Mouse (Mus musculus): ENCODE results near the gene Pias4. TPM values are rescaled to one million over a fixed set of nuclear protein-coding genes. Genes with fewer than 3 reads are reported as not detected.
"Not testable (repeated sequence)": the region's sequence is repeated elsewhere in the genome, so short reads cannot be mapped to it uniquely, and the experiment has no call there.

Gene Pias4
- total RNA-seq, 2 experiments from 2014 or later, result 26.7 to 32.0 TPM

DNA sequence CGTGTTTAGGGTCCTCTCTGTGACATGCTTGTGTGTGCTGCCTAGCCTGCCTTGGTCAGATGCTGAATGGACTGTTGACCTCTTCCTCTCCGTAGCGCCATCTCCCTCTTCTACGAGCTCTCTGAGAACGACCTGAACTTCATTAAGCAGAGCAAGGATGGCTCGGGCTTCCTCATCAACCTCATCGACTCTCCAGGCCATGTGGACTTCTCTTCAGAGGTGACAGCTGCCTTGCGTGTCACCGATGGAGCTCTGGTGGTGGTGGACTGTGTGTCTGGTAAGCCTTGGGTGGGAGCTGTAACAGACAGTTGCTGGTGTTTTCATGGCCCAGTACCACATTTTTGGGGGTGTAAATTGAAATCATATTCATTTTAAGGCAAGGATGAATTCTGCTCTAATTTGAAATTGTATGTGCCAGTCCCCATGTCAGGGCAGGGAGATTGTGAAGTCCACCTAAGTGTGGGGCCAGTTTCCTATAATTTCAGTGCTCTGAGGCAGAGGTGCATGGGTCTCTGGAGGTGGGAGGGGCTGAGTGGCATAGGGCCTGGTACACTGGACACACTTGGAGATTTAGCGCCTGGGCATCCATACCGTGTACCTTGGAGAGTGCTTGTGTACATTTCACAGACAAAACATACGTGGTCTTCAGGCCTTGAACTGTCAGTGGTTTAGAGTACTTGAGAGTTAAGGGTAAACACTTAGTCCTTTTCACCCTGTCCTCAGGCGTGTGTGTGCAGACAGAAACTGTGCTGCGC, 10.4 kb upstream of the Pias4 start:
- intact Hi-C loops (cut with DNase I), result no loop called here
- peak overlapping the region; percentile 97 for H3K4me3 ChIP-seq
- no peak for DNase-seq (ENCODE audit: extremely low spot score in 1 of 2, low spot score in 2 of 2)
- no peak overlapping the region; the same call in 1 of the 2 replicates for H3K27ac ChIP-seq
- TF ChIP-seq CTCF (IDR thresholded peaks at IDR 0.05), result no peak

DNA sequence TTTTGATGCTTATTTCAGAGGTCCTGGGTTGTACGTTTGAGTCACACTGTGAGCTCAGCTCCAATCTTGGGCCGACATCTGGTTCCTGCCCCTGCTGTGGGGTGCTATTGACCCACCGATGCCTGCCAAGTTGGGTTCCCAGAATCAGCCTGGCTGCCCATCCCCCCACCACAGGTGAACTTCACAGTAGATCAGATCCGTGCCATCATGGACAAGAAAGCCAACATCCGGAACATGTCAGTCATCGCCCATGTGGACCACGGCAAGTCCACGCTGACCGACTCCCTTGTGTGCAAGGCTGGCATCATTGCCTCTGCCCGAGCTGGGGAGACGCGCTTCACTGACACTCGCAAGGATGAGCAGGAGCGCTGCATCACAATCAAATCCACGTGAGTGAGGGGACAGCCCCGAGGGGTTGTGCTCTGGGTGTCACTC, 9.8 kb upstream of the Pias4 start:
- TF ChIP-seq CTCF (IDR thresholded peaks at IDR 0.05), result no peak
- peak overlapping the region; percentile 91 for H3K27ac ChIP-seq
- intact Hi-C loops (cut with DNase I), result no loop called here
- no peak for DNase-seq (ENCODE audit: extremely low spot score in 1 of 2, low spot score in 2 of 2)
- H3K4me3 ChIP-seq, result peak overlapping the region; percentile 97

DNA sequence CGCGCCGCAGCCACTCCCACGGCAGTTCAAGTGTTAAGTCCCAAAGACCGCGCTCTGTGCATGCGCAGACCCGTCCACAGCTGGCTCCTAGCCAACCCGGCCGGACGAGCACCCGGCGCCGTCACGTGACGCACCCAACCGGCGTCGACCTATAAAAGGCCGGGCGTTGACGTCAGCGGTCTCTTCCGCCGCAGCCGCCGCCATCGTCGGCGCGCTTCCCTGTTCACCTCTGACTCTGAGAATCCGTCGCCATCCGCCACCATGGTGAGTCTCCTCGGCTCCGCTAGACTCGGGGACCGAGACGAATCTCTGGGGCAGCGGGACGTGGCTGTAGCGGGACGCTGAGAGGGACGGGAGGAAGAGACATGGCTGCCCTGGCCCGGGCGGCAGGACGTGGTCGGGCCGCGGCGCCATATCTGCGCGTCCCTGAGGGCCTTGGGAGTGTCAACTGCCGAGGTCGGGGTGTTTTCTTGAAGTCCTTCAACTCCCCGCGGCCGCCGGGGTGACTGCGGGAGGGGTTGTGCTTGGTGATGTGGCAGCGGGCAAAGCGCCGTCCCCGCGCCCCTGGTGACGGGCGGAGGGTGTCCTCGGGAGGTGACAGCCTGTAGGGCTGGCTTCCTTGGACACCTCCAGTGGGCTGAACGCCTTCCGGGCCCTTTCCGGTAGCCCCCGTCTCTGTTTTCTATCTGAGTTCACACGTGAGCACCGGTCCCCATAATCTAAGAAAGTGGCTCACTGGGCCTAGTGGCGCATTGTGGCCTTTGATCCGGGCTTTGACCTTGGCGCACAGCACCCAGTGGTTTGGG, 8.9 kb upstream of the Pias4 start, which contains the start of gene Eef2:
Gene Eef2 (plus strand): TSS at position 166 of the 806 bp plus-strand sequence.
- DNase-seq (ENCODE audit: extremely low spot score in 1 of 2, low spot score in 2 of 2), result peak; percentile 99
- TF ChIP-seq CTCF (IDR thresholded peaks at IDR 0.05), result no peak
- Histone ChIP-seq H3K27ac (peak within 1 kb of the TSS; percentile 91), H3K4me3 (peak within 1 kb of the TSS; percentile 97)
- intact Hi-C loops (cut with DNase I), result no loop called here

DNA sequence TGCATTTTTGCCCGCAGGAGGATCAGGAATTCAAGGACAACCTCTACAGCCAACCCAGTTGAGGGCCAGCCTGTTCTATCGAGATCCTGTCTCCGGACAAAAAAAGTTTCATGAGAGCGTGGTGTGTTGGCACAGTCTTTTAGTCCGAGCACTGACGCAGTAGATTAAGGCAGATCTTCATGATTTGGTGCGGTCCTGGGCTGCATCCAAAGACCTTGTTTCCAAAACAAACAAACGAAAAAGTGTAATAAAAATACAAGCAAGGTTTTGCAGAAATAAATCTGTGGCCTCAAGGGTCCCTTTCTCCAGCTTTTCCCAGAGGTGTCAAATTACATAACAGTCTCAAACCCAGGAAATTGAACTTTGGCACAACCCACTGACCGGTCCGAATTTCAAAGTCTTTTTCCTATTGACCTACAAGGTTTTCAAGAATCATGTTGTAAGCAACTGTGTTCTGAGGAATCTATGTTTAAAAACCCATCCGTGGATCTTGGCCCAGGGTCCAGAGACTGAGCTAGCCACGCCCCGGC, 8.3 kb upstream of the Pias4 start:
- intact Hi-C loops (cut with DNase I), result no loop called here
- no peak for DNase-seq (ENCODE audit: extremely low spot score in 1 of 2, low spot score in 2 of 2)
- TF ChIP-seq CTCF (IDR thresholded peaks at IDR 0.05), result no peak
- peak overlapping the region; percentile 91 for H3K27ac ChIP-seq
- peak overlapping the region; percentile 97 for H3K4me3 ChIP-seq

DNA sequence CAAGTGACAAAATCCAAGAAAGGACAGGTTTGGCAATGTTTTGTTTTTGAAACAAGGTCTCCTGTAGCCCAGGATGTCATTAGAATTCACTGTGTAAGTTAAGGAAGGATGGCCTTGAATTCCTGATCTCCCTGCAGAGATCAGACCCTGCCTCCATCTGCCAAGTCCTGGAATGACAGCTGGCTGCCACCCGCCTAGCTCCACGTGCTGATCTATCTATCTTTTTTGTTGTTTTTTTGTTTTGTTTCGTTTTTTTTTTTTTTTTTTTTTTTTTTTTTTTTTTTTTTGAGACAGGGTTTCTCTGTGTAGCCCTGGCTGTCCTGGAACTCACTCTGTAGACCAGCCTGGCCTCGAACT, 7.6 kb upstream of the Pias4 start:
- peak overlapping the region; percentile 22; the same call in 1 of the 2 replicates for H3K4me3 ChIP-seq
- intact Hi-C loops (cut with DNase I); DNase-seq (ENCODE audit: extremely low spot score in 1 of 2, low spot score in 2 of 2): not testable (repeated sequence)
- peak overlapping the region; percentile 76 for H3K27ac ChIP-seq

DNA sequence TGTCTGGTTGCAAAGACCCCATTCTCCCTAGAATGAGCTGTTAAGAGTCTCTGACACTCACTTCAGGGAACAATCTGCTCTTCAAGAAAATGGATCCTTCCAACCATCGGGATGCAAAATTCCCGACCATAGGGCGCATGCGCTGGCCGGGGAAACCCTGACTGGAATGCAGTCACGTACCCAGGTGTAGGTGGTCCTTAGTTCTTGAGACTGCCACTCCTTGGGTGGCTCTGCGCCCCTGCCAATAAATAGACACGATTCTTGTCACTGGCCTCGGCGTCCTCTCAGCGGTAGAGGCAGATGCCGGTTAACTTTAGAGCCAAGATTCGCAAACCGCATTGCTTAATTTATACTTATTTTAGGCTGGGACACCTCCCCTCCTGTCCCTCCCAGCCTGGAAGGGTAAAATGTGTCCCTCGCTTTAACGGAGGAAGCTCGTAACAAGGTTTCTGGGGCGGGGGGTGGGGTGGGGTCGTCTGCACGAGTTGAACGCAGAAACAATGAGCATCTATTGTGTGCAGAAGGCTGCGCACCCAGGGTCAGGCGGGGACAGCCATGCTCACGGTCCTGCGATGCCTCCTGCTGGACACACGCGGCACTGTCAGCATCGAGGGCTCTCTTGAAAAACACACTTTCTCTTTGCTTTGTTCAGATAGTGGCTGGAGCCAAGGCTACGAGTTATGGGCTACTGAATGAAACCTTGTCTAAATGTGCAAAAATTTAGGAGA, 7.1 kb upstream of the Pias4 start:
- intact Hi-C loops (cut with DNase I), result no loop called here
- peak overlapping the region; percentile 22 for H3K4me3 ChIP-seq
- H3K27ac ChIP-seq, result peak overlapping the region; percentile 76
- peak; percentile 84 to 88 for DNase-seq (ENCODE audit: extremely low spot score in 1 of 2, low spot score in 2 of 2)
- TF ChIP-seq CTCF (IDR thresholded peaks at IDR 0.05), result peak; percentile 96

DNA sequence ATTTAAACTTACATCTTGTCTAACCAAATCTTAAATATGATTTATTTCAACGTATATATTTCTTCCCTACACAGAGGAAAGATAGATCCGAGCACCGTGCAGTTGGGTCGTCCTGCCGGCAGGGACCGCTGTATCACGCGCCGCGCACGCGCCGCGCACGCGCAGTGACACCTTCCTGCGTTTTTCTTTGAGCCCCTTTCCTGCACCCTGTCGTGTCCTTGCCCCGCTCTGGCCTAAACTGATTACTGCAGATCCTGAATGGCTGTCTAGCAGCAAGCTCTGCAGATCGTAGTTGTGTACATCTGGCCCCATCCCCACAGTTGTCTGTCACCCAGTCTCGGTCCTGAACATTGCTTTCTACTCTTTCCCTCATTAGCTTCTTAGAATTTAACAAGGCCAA, 5.4 kb upstream of the Pias4 start:
- intact Hi-C loops (cut with DNase I), result no loop called here
- peak overlapping the region; percentile 20 for H3K4me3 ChIP-seq
- TF ChIP-seq CTCF (IDR thresholded peaks at IDR 0.05), result peak; percentile 98
- peak; percentile 84 to 85 for DNase-seq (ENCODE audit: extremely low spot score in 1 of 2, low spot score in 2 of 2)
- H3K27ac ChIP-seq, result peak overlapping the region; percentile 94

DNA sequence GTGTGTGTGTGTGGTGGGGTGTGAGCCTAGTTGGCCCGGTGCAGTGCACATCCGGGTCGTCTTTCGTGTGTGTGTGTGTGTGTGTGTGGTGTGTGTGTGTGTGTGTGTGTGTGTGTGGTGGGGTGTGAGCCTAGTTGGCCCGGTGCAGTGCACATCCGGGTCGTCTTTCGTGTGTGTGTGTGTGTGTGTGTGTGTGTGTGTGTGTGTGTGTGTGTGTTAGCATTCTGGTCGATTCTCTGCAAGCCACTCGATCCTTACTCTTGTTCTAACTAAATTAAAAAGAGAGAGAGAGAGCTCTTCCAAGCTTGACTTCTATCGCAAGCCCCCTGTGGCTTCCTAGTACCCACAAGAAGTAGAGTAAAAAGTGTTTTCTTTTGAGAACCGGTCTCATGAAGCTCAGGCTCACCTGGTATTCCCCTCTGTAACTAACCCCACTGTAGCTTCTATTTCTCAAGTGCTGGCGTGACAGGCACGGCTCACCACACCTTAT, 1.7 kb upstream of the Pias4 start:
- H3K27ac ChIP-seq, result peak overlapping the region; percentile 44; the same call in 1 of the 2 replicates
- not testable (repeated sequence) for DNase-seq (ENCODE audit: extremely low spot score in 1 of 2, low spot score in 2 of 2); H3K4me3 ChIP-seq
- intact Hi-C loops (cut with DNase I), result loop anchor here (2.0 to 5.0 kb wide), 2 partner anchors 33 to 242 kb away; no protein-coding TSS in a partner anchor

DNA sequence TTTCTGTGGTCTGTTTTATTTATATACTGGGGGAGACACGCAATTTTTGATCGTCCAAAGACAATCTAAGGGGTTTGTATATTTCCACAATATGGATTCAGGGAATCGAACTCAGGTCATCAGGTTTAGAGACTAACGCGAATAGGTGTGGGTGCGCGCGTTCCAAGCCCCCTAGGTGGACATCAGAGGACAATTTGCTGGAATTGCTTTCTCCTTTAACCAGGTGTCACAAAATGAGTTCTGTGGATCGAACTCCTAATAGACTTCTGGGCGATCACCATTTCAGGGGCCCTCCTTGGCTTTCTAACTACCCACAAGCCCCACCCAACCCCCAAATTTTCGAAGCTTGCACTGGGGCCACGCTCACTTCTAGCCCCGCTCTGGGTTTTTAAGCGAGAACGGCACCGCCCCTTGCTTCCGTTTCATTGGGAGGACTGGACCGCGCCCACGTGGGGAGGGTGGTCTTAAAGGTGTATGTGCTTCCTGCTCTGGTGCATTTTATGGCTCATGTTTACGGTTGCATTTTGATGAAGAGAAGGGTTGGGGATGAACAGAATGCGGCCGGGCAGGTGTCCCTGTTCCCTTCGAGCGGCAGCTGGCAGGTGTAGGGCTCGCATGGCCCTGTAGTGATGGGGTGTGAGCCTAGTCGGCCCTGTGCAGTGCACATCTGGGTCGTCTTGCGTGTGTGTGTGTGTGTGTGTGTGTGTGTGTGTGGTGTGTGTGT, 960 bp upstream of the Pias4 start:
- intact Hi-C loops (cut with DNase I), result loop anchor here (2.0 to 5.0 kb wide), 2 partner anchors 32 to 241 kb away; no protein-coding TSS in a partner anchor
- Histone ChIP-seq H3K27ac (peak overlapping the region; percentile 85), H3K4me3 (peak overlapping the region; percentile 54)
- DNase-seq (ENCODE audit: extremely low spot score in 1 of 2, low spot score in 2 of 2), result peak; percentile 71 to 75
- no peak for TF ChIP-seq CTCF (IDR thresholded peaks at IDR 0.05)

DNA sequence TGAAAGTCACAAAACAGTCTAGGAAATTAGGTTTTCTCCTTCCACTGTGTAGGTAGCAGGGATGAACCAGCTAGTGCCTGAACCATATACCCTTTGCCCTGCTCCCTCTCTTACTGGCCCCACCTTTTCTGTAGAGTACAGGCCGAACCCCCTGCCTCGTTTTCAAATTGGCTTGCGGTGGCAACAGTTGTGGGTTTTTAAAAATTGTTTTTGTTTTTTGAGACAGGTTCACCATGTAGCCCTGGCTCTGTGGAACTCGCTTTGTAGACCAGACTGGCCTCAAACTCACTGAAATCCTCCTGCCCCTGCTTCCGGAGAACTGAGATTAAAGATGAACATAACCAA, 336 bp upstream of the Pias4 start:
- peak overlapping the region; percentile 54 for H3K4me3 ChIP-seq
- H3K27ac ChIP-seq, result peak overlapping the region; percentile 85
- intact Hi-C loops (cut with DNase I), result loop anchor here (2.0 to 5.0 kb wide), 2 partner anchors 31 to 241 kb away; no protein-coding TSS in a partner anchor
- TF ChIP-seq CTCF (IDR thresholded peaks at IDR 0.05), result no peak
- no peak for DNase-seq (ENCODE audit: extremely low spot score in 1 of 2, low spot score in 2 of 2)

DNA sequence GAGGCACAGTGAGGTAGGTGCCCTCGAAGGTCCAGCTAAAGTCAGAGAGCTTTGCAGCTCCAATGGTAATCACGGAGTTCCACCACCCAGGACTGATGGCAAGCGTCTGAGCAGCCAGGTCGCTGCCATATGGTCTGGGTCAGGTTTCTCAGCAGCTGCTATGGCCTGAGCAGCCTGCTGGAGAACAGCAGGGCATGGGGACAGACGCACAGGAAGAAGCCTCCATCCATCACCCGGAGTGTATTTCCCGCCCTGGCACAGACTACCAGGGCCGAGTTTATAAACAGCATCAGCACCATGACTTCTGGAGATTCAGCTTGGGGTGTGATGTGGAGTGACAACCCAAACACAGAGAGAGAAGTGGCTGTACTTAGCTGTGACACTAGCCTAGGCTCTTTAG, 2.6 kb downstream of the Pias4 start:
- intact Hi-C loops (cut with DNase I), result loop anchor here (5.0 kb wide), 1 partner anchor 238 kb away; no protein-coding TSS in a partner anchor
- no peak for TF ChIP-seq CTCF (IDR thresholded peaks at IDR 0.05)
- DNase-seq (ENCODE audit: extremely low spot score in 1 of 2, low spot score in 2 of 2), result no peak
- no peak overlapping the region for H3K27ac ChIP-seq
- H3K4me3 ChIP-seq, result no peak overlapping the region

Measured in left cerebral cortex, adult 2 months (tissue).